Mouse (Mus musculus) heart, adult 2 months (tissue): ENCODE data around the gene Siglec1. TPM values are rescaled to one million over a fixed set of nuclear protein-coding genes. Genes with fewer than 3 reads are reported as not detected.
"Not testable (repeated sequence)": the region's sequence is repeated elsewhere in the genome, so short reads cannot be mapped to it uniquely, and the experiment has no call there.

ENCODE experiments used
- DNase-seq, 2 experiments: peaks; one replicate each; pipeline ENCODE4 v3.0.0; 2021
- H3K27ac ChIP-seq: fragments of 200-600 bp; 2 replicates; pipeline ENCODE4 v1.8.1; 2022
- H3K27me3 ChIP-seq: fragments of 200-500 bp; 2 replicates; pipeline ENCODE4 v1.6.1; 2012; ENCODE audit warnings: mild to moderate bottlenecking, low read length, inconsistent platforms, mixed read lengths; ENCODE audit not compliant: control insufficient read depth, insufficient read depth
- H3K36me3 ChIP-seq: fragments of 200-500 bp; 2 replicates; pipeline ENCODE4 v1.6.1; 2012; ENCODE audit warnings: low read length, inconsistent platforms; ENCODE audit not compliant: control insufficient read depth, insufficient read depth
- H3K4me1 ChIP-seq: fragments of 200-500 bp; 2 replicates; pipeline ENCODE4 v1.6.1; 2011; ENCODE audit warnings: low read length; ENCODE audit not compliant: control insufficient read depth, insufficient read depth
- H3K4me3 ChIP-seq: fragments of 200-600 bp; 2 replicates; pipeline ENCODE4 v1.8.1; 2022
- H3K79me2 ChIP-seq: fragments of 200-500 bp; replicated peaks from 2 replicates; pipeline ENCODE4 v1.6.1; 2012; ENCODE audit warnings: mild to moderate bottlenecking, inconsistent platforms, low read length, moderate library complexity, mixed read lengths; ENCODE audit not compliant: control insufficient read depth, insufficient read depth
- H3K9ac ChIP-seq: fragments of 200-500 bp; 2 replicates; pipeline ENCODE4 v1.6.1; 2012; ENCODE audit warnings: low read depth, mild to moderate bottlenecking, control low read depth, inconsistent platforms, low read length, mixed read lengths
- CTCF ChIP-seq: fragments of 200-600 bp; IDR thresholded peaks from 2 replicates; pipeline ENCODE4 v1.8.1; 2022; ENCODE audit warnings: antibody characterized with exemption, mild to moderate bottlenecking, moderate library complexity
- EP300 ChIP-seq: fragments of 200-500 bp; IDR thresholded peaks from 2 replicates; pipeline ENCODE4 v1.6.1; 2011; ENCODE audit warnings: low read depth, low read length, control low read depth; ENCODE audit not compliant: insufficient read depth
- POLR2A ChIP-seq: fragments of 200-500 bp; IDR thresholded peaks from 2 replicates; pipeline ENCODE4 v1.6.1; 2011; ENCODE audit warnings: mild to moderate bottlenecking, low read depth, low read length, control low read depth; ENCODE audit not compliant: insufficient read depth
- WGBS: fragments of 180-500 bp; shearing (Covaris S2); methylation state at CpG from one replicate; pipeline ENCODE4 v1.1.7; 2018; 5-methylcytosine and 5-hydroxymethylcytosine counted together
- intact Hi-C: fragments of 180-260 bp; cut with DNase I; formaldehyde crosslinking; loops from one replicate; pipeline ENCODE4 v1.15.1; 2025
- polyA plus RNA-seq: library from polyadenylated mRNA; depleted of rRNA; stranded (reverse); fragments of >200 nt; gene quantifications from 2 replicates; pipeline ENCODE4 v1.2.3, GENCODE M21; 2012
- total RNA-seq, 2 experiments: library from RNA; stranded (reverse); gene quantifications; 2 replicates each; pipeline ENCODE4 v1.2.3; 2021

Siglec1 gene
- total and polyA plus RNA-seq, 3 experiments = 2.1 to 3.1 (median 2.5) TPM

DNA sequence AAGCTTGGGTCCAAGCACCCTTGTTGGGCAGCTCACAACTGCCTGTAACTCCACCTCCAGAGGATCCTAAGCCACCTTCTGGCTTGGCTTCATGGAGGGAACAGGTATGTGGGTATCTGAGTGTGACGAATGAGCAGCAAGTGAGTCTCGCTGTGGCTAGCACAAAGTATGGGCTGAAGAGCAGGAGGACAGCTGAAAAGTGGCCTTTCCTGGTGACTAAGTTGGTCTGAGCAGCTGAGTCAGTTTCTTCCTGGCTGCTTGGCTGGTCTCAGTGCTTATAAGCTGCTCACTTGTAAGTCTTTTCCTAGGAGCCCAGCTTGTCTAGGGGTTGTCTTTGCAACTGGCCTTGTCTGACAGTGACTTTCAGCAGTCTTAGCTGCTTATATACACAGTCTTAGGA is 50.2 kb downstream of the Siglec1 start:
- Histone ChIP-seq H3K9ac (no peak overlapping the region), H3K27ac (no peak overlapping the region), H3K4me3 (no peak overlapping the region), H3K36me3 (no peaks in the 10 kb centered on the region), H3K27me3 (no peaks in the 10 kb centered on the region), H3K4me1 (peaks cover 1% of the 10 kb centered on the region; the same call in 1 of the 2 replicates), H3K79me2 (no peaks in the 10 kb centered on the region)
- 97% methylated on average over 2 of the region's 2 CpGs for WGBS
- TF ChIP-seq POLR2A (no peak), CTCF (no peak), EP300 (no peak)
- no peak for DNase-seq
- intact Hi-C loops = no loop called here

DNA sequence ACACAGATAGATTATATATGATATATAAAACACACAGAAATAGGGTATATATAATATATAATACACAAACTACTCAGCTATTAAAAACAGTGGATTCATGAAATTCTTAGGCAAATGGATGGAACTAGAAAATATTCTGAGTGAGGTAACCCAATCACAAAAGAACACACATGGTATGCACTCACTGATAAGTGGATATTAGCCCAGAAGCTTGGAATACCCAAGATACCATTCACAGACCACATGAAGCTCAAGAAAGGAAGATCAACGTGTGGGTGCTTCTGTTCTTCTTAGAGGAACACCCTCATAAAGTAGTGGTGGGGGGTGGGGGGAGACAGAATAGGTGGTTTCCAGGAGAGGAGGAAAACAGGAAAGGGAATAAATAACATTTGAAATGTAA is 55.2 kb downstream of the Siglec1 start:
- H3K79me2 ChIP-seq, H3K4me1 ChIP-seq, DNase-seq, H3K9ac ChIP-seq, intact Hi-C loops, H3K36me3 ChIP-seq, H3K27ac ChIP-seq, H3K27me3 ChIP-seq, H3K4me3 ChIP-seq: not testable (repeated sequence)
- WGBS = 35% methylated on average over 1 of the region's 1 CpGs

DNA sequence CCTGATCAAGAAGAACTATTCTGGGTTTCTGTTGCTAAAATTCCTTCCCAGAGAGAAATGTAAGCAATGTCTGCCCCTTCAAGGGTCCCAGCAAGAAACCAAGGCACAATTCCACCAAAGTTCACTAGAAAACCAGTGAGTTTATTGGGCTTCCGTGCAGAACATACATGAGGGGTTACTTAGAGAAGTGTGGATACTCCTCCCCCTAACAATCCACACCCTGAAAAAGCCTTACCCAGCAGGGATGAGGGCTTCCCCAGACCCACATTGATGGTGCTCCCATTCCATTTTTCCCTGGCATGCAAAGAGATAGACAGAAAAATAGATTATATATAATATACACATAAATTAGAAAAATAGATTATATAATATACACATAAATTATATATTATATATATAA is 55.6 kb downstream of the Siglec1 start:
- DNase-seq = no peak
- intact Hi-C loops = no loop called here
- no peak for TF ChIP-seq POLR2A
- TF ChIP-seq EP300 = no peak
- TF ChIP-seq CTCF = no peak
- Histone ChIP-seq H3K4me3 (no peak overlapping the region), H3K27ac (no peak overlapping the region), H3K27me3 (no peaks in the 10 kb centered on the region), H3K79me2 (no peaks in the 10 kb centered on the region), H3K36me3 (no peaks in the 10 kb centered on the region; the same call in 1 of the 2 replicates), H3K9ac (no peak overlapping the region), H3K4me1 (peaks cover 3% of the 10 kb centered on the region)
- WGBS = 89% methylated on average over 1 of the region's 1 CpGs

DNA sequence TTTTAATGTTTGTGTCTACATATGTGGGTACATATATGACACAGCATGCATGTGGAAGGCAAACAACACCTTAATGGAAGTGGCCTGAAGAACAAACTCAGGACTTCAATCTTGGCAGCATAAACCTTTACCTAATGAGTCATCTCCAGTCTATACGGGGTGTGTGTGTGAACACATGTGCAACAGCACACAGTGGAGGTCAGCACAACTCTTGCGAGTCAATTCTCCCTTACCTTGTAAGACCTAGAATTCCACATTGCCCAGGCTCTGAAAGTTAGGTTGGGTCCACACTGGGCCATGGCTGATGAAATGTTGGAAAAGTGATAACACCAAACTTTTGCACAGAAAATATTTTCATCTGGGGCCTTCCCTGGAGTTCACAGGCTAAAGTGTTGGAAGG is 56.0 kb downstream of the Siglec1 start:
- Histone ChIP-seq H3K27me3 (no peaks in the 10 kb centered on the region), H3K4me1 (peaks cover 3% of the 10 kb centered on the region), H3K36me3 (no peaks in the 10 kb centered on the region; the same call in 1 of the 2 replicates), H3K4me3 (no peak overlapping the region), H3K79me2 (no peaks in the 10 kb centered on the region), H3K27ac (no peak overlapping the region), H3K9ac (no peak overlapping the region)
- intact Hi-C loops = no loop called here
- 75% methylated on average over 2 of the region's 2 CpGs for WGBS
- TF ChIP-seq CTCF = no peak
- TF ChIP-seq POLR2A = no peak
- no peak for TF ChIP-seq EP300
- no peak for DNase-seq

DNA sequence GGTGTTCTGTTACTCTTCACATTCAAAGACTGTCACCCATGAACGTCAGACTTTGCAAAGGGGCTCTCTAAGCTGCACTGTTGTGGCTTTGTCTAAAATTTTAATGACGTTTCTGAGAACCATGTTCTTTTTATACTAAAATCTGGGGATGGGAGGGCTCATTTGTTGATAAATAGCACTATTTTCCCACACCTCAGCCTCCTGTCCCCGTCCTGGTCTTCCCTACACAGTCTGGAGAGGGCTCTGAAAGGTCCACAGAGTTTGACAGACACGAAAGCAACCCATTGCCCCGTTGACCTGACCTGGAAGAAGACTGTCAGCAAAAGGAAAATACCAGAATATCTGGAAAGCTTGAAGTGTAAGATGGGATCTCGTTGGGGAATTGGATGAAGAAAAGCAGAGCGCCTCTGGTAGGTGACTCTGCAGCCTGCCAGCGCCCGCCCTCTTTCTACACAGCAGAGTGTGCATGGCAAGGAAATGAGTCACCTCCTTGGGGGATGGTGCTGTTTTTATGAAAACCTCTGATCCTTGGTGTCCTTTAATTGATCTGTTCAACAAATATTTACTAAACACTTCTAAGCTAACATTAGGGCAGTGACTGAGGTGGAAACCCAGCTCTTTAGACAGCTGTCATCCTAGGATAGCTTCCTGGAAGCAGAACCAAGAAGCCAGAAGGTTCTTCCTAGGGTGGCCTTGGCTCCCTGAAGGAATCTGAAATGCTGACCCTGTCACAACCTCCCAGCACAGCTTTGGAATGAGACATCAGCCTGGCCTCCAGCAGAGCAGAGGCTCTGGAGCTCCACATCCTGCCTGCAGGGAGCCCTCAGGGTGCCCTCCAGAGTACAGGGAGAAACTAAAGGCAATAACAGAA is 57.3 kb downstream of the Siglec1 start:
- no peak overlapping the region for H3K4me3 ChIP-seq
- no peak overlapping the region for H3K9ac ChIP-seq
- H3K27ac ChIP-seq = no peak overlapping the region
- H3K4me1 ChIP-seq = peaks cover 3% of the 10 kb centered on the region
- TF ChIP-seq EP300 (0 out of 2 replicates have a peak, but pooled peaks have one; percentile 6), POLR2A (no peak)
- H3K79me2 ChIP-seq = no peaks in the 10 kb centered on the region
- H3K36me3 ChIP-seq = no peaks in the 10 kb centered on the region; the same call in 1 of the 2 replicates
- no peaks in the 10 kb centered on the region for H3K27me3 ChIP-seq
- peak in 1 of 2 experiments; percentile 42 for DNase-seq
- intact Hi-C loops = no loop called here
- 40% methylated on average over 9 of the region's 9 CpGs for WGBS

DNA sequence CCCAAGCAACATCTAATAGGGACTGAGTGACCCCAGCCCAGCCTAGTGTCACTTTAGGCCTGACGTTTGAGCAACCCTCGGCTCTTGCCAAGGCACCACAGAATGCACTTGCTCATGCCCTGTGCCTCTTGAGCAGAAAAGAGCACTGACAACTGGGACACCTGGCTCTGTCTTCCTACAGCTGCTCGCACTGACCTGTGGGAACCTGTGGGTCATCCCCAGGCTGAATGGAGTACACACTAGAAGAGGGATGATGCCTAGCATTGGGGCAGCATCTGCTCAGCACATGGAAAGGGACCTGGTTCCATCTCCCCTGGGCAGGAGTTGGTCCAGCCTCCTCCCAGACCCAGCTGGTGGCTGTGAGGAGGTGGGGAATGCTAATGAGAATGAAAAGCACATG is 59.6 kb downstream of the Siglec1 start:
- no peak for DNase-seq
- Histone ChIP-seq H3K27me3 (no peaks in the 10 kb centered on the region), H3K9ac (no peak overlapping the region), H3K4me1 (peaks cover 3% of the 10 kb centered on the region), H3K36me3 (no peaks in the 10 kb centered on the region; the same call in 1 of the 2 replicates), H3K79me2 (no peaks in the 10 kb centered on the region), H3K4me3 (no peak overlapping the region), H3K27ac (no peak overlapping the region)
- TF ChIP-seq CTCF = no peak
- TF ChIP-seq POLR2A = no peak
- no peak for TF ChIP-seq EP300
- 88% methylated on average over 3 of the region's 3 CpGs for WGBS
- intact Hi-C loops = no loop called here
